Mouse (Mus musculus) lung, postnatal 14 days (tissue): ENCODE data around the gene Lce1h.

Source experiments
- DNase-seq: peaks from one replicate; pipeline ENCODE4 v3.0.0; 2021

The Lce1h gene

DNA sequence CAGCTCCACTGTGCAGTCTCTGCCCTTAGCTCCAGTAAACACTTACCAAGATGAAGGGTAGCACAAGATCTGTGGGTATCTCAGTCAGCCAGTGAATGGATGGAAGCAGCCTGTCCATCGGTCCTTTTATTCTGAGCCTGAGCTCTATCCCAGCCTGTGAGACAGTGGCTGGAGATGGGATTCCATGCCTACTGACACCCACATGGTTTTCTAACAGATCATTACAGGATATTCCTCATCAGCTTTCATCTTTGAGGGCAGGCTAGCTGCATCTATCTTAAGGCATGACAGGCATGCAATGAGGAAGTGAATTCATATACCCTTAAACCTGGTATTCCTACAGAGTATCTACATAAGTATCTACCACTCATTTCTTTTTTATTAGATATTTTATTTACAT is at the start of gene Lce1h:
TSS of gene Lce1h (minus strand) at position 101 of the 400 bp plus-strand sequence.
- DNase-seq: no peak

DNA sequence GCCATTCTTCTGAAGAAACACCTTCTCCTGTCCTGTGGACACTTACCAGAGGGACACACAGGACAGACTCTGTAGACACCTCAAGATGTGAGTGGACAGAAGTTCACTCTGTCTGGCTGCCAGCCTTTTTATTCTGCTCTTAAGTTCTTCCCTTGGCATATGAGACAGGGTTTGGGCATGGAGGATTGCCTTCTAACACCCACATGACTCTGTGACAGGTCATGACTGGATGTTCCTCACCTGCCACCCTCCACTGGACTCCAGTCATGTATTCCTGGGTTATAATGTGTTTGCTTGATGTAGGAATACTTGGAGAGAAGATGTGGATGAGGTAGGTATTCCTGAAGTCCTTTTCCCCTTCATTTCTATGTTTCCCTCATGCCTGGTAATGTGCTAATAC is 42.9 kb upstream of the Lce1h start, which contains the start of gene Lce1k:
TSS of gene Lce1k (minus strand) at position 101 of the 400 bp plus-strand sequence.
- no peak for DNase-seq

DNA sequence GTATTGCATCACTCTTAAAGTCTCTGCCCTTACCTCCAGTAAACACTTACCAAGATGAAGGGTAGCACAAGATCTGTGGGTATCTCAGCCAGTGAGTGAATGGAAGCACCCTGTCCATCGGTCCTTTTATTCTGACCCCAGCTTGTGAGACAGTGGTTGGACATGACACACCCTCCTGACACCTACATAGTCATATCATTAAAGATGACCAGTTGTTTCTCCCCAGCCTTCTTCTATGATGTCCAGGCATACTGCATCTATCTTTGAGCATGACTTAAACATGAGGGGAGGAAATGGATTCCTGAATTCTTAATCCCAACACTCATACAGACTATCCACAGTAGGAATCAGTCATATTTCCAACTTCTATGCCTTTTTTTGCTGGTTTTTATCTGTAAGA is 25.5 kb upstream of the Lce1h start, which contains the start of gene Lce1j:
TSS of gene Lce1j (minus strand) at position 101 of the 400 bp plus-strand sequence.
- DNase-seq: no peak

DNA sequence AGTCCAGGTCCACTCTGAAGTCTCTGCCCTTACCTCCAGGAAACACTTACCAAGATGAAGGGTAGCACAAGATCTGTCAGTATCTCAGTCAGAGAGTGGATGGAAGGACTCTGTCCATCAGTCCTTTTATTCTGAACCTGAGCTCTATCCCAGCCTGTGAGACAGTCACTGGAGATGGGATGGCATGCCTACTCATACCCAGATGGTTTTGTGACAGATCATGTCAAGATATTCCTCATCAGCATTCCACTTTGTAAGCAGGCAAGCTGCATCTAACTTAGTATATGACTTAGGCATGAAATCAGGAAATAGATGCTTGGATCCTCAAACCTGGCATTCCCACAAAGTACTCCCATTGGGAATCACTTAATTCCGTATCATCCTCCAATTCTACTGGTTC is 13.9 kb upstream of the Lce1h start, which contains the start of gene Lce1i:
TSS of gene Lce1i (minus strand) at position 101 of the 400 bp plus-strand sequence.
- DNase-seq: no peak

DNA sequence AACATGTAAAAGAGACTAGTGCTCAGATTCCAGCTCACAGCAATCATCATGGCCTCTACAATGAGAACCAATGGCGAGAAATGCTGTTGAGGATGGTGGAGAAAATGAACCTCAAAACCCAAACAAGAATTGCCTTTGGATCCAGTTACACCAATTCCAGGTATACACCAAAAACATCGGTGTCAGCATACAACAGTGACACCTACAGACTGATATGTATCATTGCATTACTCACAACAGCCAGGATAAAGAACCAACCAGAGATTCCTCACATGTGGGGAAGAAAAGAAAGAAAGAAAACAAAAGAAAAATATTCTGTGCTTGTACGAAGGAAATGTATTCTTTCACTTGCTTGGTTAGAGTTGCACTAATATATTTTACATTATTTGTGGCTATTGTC is 6.7 kb upstream of the Lce1h start:
- DNase-seq: no peak

DNA sequence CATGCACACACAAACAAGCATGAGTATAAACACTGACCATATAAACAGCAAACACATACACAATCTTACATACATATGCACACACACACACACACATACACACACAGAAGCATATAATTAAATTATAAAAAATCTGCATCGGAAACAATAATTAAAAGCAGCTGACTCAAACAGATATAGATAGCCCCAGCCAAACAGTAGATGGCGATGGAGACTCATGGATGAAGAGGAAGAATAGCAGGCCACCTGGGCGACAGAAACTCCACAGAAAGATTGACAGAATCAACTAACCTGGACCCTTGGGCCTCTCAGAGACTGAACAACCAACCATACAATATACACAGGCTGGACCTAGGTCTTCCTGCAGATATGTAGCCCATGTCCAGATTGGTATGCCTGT is 11.7 kb downstream of the Lce1h start:
- DNase-seq: no peak

DNA sequence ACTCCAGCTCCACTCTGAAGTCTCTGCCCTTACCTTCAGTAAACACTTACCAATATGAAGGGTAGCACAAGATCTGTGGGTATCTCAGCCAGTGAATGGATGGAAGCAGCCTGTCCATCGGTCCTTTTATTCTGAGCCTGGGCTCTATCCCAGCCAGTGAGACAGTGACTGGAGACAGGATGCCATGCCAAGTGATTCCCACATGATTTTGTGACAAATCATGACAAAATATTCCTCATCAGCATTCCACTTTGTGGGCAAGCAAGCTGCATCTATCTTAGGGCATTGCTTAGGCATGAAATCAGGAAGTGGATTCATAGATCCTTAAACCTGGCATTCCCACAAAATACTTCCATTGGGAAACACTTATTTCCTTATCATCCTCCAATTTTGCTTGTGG is 12.6 kb downstream of the Lce1h start, which contains the start of gene Lce1g:
TSS of gene Lce1g (minus strand) at position 101 of the 400 bp plus-strand sequence.
- DNase-seq: no peak

DNA sequence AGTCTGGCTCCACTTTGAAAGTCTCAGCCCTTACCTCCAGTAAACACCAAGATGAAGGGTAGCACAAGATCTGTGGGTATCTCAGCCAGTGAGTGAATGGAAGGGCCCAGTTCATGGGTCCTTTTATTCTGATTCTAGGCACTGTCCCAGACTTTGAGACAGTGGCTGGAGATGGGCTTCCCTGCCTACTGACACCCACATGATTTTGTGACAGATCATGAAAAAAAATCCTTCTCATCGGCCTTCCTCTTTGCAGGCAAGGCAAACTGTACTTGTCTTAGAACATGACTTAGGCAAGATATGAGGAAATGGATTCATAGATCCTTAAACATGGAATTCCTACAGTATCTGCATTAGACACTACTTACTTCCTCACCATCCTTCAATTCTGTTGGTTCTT is 25.9 kb downstream of the Lce1h start, which contains the start of gene Gm38119:
TSS of gene Gm38119 (minus strand) at position 101 of the 400 bp plus-strand sequence.
- DNase-seq: no peak

DNA sequence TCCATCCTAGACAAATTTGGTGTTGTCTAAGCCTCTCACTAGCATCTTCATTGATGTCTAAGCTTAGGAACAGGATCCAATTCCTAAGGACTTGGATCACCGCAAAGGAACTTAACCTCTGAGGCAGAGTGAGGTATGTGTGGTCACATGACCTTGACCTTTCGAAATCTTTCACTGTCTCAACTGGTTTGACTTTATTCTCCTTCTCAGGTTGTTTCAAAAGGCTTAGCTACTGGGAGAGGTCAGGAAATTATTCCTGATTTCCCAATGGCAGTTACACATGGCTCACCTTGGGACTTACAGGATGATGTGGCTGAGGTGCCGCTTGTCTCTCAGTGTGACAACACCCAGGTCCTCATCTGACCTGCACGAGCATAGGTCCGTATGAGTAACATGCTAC is 42.2 kb downstream of the Lce1h start:
- DNase-seq: no peak

DNA sequence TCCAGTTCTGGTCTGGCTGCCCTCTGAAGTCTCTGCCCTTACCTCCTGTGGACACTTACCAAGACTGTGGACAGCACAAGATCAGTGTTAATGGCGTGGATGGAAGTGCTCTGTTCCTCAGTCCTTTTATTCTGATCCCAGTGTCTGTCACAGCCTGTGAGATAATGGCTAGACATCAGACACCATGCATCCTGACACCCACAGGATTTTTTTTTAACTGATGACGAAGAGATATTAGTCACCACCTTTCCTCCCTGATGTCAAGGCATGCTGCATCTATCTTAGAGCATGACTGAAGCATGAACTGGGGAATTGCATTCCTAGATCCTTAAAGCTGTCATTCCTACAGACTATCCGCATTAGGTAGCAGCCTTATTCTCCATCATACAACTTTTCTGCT is 44.6 kb downstream of the Lce1h start, which contains the start of gene Lce1f:
TSS of gene Lce1f (minus strand) at position 101 of the 400 bp plus-strand sequence.
- no peak for DNase-seq

DNA sequence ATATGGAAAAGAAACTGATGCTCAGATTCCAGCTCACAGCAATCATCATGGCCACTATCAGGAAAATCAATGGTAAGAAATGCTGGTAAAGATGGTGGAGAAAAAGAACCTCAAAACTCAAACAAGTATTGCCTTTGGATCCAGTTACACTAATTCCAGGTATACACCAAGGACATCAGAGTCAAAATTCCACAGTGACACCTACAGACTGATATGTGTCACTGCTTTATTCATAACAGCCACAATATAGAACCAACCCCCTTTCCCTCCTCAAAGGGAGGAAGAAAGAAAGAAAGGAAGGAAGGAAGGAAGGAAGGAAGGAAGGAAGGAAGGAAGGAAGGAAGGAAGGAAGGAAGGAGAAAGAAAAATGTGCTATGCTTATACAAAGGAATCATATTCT is 49.7 kb downstream of the Lce1h start:
- DNase-seq: no peak
